Mouse (Mus musculus) leukemia stem cell, adult 10-12 weeks (primary cell): ENCODE results near the gene Olfr1239. TPM values are rescaled to one million over a fixed set of nuclear protein-coding genes. Genes with fewer than 3 reads are reported as not detected.

Source experiments
- polyA plus RNA-seq: library from polyadenylated mRNA; stranded (reverse); fragments of >175 nt; gene quantifications from 2 replicates; pipeline ENCODE4 v1.2.3, GENCODE M21; 2012; ENCODE audit warnings: low replicate concordance

Gene Olfr1239
- not detected in 2 replicates for polyA plus RNA-seq

GRCm38 (mm10) chr2:89420307-89420706 is at the start of gene Olfr1239:
Gene Olfr1239, minus strand, starts transcription at chr2:89420407.

DNA sequence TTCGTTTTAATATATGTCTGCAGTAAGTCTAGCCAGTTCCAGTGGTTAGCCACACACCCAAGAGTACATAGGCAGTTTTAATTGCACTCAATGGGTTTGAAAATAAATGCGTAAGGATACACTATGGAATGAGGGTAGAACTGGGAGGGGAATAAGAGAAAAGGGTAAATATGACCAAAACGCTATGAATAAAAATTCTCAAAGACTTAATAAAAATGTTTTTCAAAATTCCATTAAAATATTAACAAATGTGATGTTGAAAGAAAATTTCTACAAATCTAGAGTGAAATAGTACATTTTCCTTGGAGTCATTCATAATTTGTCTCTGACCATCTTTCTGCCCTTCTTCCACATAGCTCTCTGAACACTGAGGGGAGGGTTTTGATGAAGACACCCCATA is 22.7 kb upstream of the Olfr1239 start, which contains the start of gene Olfr1240:
Olfr1240 (minus strand) TSS at position 101 of the 400 bp plus-strand sequence.

DNA sequence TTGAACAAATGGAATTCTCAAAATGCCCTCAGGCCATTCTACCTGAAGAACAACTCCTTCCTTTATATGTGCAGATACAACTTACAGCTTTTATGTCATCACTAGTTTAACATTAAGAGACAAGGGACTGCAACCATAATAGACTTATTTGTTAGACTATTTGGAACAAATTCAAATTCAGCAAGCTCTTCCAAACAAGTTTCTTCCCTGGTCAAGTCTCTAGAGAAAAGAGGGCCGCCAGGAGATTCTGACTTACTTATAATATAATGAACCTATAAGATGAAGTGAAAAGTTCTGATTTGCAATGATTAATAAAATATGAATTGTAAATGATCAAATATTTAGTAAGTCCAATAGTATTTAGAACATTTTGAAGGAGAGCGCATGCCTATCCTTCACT is 10.6 kb downstream of the Olfr1239 start, which contains the start of gene Olfr1238:
Olfr1238 (minus strand) TSS at position 101 of the 400 bp plus-strand sequence.

Other genes with a start within 250 kb of the Olfr1239 start
- not detected in 2 replicates for gene Olfr1225, start 245.7 kb downstream of the Olfr1239 start, polyA plus RNA-seq
- gene Olfr1226, start 220.4 kb downstream of the Olfr1239 start, polyA plus RNA-seq: not detected in 2 replicates
- not detected in 2 replicates for gene Olfr1228, start 166.3 kb downstream of the Olfr1239 start, polyA plus RNA-seq
- gene Olfr1229, start 132.4 kb downstream of the Olfr1239 start, polyA plus RNA-seq: not detected in 2 replicates
- gene Olfr1230, start 123.1 kb downstream of the Olfr1239 start, polyA plus RNA-seq: not detected in 2 replicates
- gene Olfr1231, start 113.3 kb downstream of the Olfr1239 start, polyA plus RNA-seq: 0.39 TPM in 1 of 2 replicates, not detected in the other
- not detected in 2 replicates for gene Olfr1232, start 90.7 kb downstream of the Olfr1239 start, polyA plus RNA-seq
- gene Olfr1233, start 78.0 kb downstream of the Olfr1239 start, polyA plus RNA-seq: not detected in 2 replicates
- not detected in 2 replicates for gene Olfr1234, start 55.5 kb downstream of the Olfr1239 start, polyA plus RNA-seq
- not detected in 2 replicates for gene Olfr1238, start 10.7 kb downstream of the Olfr1239 start, polyA plus RNA-seq
- not detected in 2 replicates for gene Olfr1240, start 22.6 kb upstream of the Olfr1239 start, polyA plus RNA-seq
- gene Olfr1241, start 66.7 kb upstream of the Olfr1239 start, polyA plus RNA-seq: not detected in 2 replicates
- not detected in 2 replicates for gene Olfr1242, start 77.9 kb upstream of the Olfr1239 start, polyA plus RNA-seq
- not detected in 2 replicates for gene Olfr1243, start 111.1 kb upstream of the Olfr1239 start, polyA plus RNA-seq
- not detected in 2 replicates for gene Olfr1245, start 158.0 kb upstream of the Olfr1239 start, polyA plus RNA-seq
- gene Olfr1246, start 172.8 kb upstream of the Olfr1239 start, polyA plus RNA-seq: not detected in 2 replicates
- gene Olfr1247, start 193.7 kb upstream of the Olfr1239 start, polyA plus RNA-seq: not detected in 2 replicates
- not detected in 2 replicates for gene Olfr1248, start 197.8 kb upstream of the Olfr1239 start, polyA plus RNA-seq
- gene Olfr1249, start 214.6 kb upstream of the Olfr1239 start, polyA plus RNA-seq: not detected in 2 replicates
- gene Olfr1250, start 241.1 kb upstream of the Olfr1239 start, polyA plus RNA-seq: not detected in 2 replicates